Mouse (Mus musculus) adrenal gland (tissue): ENCODE data around the gene Foxe3.

ENCODE experiments used
- intact Hi-C: fragments of 180-260 bp; cut with DNase I; formaldehyde crosslinking; loops from one replicate; pipeline ENCODE4 v1.15.1; 2025

The Foxe3 gene

DNA sequence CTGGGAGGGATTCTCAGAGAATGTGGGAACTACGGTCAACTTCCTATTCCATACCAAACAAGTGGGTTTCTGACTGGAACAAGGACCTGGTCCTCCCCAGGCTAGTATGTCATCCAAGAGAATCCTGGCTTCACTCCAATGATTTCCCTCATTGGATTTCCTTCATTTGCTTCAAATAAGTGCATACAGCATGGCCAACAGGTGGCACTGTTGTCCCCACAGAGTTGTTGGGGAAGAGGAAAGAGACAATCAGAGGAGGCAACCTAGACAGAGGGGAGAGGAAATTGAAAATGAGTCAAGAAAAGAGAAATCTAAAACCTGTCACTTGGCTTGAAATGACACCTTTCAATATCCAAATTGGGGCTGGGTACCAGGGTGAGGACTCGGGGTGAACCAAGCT is 8.7 kb downstream of the Foxe3 start:
- intact Hi-C loops: loop anchor here (2.0 kb wide), 1 partner anchor 30 kb away; no protein-coding TSS in a partner anchor

DNA sequence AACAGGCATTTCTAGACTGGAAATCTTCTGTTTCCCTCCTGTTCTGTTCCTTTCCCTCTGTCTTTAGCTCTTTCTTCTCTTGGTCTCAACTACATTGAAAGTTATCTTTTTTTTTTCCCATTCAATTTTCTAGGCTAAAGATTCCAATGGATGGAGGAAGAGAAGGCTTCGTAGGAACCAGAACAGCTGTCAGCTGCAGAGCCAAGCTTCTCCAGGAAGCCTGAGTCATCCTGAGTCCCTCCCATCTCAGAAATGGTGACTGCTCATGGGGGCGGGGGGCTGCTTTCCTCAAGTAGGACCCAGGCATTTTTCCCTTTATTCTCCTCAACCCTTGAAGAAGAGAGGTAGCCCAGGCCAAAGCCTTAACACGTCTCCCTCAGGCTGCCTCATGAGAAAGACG is 9.8 kb downstream of the Foxe3 start:
- intact Hi-C loops: loop anchor here (2.0 kb wide), 1 partner anchor 31 kb away; no protein-coding TSS in a partner anchor

DNA sequence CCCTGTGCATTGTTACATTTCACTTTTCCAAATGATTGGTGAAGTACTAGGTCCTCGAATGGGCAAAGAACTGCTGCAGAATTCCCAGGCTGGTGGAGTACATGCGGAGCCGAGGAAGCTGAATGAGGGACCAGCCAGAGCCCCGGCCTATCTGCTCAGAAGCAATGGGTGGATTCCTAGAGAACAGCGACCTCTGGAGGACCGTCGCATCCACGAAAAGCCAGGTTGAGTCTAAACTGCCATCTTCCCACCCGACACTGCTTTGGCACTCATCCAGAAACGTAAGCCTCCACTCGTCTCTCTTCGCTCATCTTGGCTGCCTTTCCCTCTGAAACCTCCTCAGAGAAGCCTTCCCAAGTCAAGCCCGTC is 12.2 kb downstream of the Foxe3 start:
- intact Hi-C loops: loop anchor here (5.0 kb wide), 2 partner anchors 246 to 266 kb away; no protein-coding TSS in a partner anchor

DNA sequence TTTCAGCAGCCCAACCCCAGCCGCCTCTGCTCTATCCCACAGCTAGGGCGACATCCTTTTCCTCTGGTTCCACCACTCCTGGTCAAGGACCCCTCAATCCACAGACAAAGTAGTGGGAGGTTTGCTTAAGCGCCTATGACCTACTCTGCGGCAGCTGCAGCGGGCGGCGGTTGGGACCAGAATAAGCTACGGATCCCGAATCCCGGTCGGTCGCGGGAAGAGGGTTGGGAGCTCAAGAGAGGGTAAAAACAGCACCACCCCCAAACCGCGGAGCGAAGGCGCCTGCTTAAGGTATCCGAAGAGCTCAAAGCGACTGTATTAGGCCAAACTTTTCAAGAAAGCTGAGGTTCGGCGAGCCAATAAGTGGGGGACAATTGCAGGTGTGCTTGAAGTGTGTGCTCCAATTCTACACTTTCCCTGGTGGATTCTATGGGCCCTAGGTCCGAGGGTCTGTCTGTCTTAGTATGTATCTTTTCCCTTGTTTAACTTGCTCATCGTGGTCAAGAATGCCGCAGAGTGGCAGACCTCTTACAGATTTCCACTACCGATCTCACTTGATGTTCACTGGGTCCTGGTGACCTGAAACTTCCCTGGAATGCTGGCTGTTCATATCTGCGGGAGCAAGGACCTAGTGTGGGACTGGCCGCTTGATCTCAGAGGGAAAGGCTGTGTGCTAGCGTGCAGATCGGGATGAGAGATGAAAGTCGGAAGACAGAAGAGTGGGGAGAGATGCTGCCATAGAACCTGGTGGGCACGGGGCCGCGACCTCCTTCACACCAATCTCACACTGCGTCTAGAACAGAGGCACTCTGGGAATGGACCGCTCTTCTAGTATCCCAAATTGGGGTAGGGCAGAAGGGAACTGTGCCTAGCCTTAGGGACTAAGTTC is 12.9 kb downstream of the Foxe3 start:
- intact Hi-C loops: loop anchor here (5.0 kb wide), 2 partner anchors 246 to 266 kb away; no protein-coding TSS in a partner anchor

DNA sequence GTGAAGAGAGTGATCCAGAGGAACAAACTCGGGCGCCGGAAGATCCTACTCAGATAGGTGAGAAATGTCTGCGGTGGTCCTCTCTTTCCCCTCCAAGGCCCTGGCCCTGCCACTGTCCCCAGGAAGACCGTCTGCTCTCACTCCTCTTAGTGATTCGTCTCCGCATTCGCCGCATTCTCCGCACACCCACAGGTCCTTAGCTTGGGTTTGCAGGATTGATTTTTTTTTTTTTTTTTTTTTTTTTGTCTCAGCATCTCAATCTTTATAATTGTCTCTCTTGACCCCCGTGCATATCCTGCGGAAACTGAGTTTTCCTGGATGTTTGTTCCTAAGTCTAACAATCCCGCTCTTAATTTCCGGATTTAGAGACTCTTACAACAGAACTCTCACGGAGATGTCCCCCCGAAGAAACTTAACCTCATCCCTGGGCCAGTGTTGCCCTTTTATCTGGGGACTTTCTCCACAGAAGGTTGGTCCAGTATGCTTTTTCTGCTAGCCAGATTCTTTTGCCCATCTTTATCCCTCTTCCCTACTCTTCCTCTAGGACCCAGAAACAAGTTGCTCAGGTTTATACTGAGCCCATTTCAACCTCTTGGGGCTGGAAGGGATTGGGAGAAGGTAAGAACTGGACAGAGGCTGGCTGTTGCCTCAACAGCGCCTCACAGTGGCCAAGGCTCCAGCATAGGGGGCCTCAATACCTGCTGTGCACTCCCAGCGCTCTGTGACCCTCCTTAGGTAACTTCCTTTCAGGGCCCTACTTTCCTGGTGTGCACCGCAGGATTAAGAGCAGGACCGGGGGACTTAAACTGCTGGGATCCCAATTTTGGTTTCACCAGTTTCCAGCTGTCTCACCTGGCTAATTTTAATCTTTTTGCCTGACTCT is 16.0 kb downstream of the Foxe3 start:
- intact Hi-C loops: loop anchor here (5.0 kb wide), 2 partner anchors 243 to 263 kb away; no protein-coding TSS in a partner anchor

DNA sequence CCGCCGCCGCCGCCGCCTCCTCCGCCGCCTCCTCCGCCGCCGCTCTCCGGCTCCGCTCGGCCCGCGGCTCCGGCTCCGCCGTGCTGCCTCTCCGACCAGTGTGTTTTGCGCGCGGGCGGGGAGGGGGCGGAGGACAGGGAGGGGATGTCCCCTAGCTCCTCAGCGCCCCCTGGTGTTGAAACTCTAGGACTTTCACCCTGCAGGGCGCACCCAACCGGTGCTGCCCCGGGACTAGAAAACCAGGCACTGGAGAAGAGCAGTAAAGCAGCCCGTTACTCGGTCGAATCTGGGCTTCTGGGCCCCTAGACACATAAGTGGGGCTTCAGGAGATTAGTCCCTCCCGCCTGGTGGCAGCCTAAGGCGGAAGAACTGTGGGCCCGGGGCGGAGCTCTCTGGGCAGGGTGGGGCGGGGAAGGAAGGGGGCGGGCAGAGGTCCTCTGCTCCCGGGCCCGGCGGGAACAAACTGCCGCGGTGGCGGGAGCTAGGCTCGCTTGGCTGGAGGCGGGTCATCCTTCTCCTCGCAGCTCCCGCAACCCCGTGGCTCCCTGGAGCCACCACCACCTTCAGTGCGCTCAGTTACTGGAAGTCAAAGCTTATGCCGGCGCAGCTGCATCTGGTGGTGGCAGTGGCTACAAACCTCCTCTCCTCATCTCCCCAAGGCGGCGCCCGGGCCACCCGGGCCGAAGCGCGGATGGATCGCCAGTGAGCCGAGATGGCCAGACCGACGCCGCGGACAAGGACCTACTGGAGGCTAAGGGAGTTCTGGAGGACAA is 16.8 kb downstream of the Foxe3 start, which contains the start of gene Foxd2:
TSS of gene Foxd2 (minus strand) at position 45 of the 773 bp plus-strand sequence.
- intact Hi-C loops: no loop called here

DNA sequence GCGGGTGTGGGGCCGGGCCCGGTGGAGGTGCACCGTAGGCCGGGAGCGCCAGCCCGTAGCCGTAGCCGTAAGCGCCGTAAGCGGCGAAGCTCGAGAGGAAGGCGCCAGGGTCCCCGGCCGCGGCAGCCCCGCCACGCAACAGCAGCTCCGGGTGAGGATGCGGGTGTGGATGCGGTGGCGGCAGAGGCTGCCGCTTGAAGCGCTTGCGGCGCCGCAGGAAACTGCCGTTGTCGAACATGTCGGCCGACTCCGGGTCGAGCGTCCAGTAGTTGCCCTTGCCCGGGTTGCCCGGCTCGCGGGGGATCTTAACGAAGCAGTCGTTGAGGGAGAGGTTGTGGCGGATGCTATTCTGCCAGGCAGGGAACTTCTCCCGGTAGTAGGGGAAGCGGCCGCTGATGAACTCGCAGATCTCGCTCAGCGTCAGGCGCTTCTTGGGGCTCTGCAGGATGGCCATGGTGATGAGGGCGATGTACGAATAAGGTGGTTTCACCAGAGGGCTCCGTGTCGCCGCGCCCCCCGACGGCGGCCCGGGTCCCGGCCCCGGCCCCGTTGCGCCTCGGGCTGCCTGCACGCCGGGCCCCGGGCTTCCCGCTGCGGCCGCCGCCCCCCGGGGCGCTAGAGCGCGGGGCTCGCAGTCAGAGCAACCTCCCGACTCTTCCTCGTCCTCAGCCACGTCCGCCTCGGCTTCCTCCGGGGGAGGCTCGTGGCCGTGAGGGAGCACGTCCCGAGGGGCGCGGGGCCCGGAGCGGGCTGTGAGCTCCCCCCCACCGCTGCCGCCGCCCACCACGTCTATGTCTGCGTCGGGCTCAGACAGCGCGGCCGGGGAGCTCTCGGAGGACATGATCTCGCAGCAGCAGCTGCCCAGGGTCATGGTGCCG is 17.6 kb downstream of the Foxe3 start:
- intact Hi-C loops: no loop called here

DNA sequence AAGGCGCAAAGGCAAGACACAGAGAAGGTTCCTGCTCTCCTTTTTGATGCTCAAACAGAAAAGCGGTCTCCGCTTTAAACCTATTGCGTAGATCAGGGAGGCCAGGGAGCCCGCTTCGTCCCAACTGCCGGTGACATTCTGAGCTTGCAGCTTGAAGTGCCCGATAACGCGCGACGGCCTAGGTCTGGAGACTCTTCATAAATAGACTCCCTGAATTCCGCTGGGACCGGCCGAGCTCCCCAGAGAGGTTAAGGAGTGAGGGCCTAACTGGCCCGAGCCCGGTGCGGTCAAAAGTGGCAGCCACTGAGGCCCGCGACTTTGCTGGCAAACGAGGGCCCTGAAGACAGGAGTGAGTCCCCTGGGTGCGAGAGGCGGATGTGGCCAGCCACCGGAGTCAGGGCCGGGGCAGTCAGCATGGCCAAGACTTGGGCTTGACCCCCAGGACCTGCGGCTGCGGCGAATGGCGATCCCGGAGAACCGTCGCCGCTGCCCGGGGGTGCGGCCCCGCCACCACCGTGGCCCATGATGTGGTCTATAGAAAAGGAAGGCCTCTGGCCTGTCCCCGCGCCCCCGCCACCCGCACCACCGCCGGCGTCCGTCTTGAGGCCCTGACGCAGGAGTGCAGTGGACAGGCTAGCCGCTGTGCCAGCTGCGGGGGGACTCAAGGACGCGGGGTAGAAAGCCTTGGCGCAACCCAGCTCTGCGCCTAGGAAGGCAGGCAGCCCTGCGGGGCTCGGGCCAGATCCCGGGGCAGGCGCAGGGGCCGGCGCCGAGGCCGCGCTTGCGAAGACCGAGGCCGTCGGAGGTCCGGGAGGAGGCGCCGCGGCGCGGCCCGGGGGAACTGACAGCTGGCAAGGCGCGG is 18.5 kb downstream of the Foxe3 start:
- intact Hi-C loops: no loop called here

DNA sequence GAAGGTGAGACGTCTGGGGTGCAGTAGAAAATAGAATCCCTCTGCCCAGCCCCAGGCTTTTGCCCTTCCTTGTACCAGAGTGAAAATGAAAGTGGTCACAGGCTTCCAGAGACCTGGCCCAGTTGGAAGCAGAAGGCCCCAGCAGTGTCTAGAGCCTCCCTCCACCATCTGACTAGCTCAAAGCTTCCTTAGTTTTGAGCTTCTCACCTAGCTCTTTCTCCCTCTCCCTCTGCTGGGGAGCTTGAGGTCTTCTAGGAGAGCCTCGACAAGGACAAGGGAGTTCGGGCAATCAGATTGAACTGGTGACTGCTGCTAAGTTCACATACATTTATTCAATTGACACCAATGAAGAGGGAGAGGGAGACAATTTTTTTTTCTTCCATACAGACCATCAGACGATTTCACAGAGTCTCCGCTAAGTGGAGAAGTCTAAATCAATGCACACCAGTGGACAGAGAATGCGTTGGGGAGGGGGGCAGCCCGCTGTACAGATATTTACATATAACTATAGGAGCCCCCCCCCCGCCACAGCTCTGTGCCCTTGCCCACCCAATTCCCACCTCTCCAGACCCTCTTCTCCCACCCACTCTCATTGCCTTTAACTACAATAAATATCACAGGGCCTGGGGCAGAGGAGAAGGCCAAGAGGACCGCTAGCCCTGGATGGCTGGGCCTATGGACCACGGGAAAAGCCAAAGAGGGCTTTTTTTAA is 19.7 kb downstream of the Foxe3 start:
- intact Hi-C loops: no loop called here

DNA sequence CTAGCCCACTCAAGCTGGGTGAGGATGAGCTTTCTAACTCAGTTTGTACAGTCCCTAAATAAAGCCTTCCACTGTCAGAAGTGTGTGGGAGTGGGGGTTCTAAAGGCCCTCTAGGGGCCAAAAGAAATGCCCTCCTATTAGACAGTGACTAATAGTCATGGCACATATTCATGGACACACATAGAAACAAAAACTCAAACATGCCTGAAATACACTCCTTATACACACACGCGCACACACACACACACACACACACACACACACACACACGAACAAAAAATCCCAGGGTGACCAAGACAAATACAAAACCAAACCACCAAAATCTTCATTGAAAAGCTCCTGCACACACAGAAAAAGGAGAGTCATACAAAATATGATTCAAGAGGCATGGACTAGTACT is 20.3 kb downstream of the Foxe3 start:
- intact Hi-C loops: no loop called here

DNA sequence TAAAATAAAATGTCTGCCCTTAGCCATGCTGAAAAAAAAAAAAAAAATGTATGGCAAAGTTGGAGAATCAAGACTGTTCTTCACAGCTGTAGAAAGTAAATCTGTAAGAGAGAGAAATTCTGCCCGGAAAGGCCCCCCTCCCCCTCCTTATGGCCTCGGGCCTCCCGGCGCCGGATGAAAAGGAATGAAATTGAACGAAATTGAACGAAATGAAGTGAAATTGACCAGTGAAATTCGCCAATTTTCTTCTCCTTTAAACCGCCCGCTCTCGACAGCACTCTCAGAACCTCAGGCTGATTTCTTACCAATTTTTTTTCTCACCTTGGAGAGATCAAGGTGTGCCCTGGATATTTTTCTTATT is 22.4 kb downstream of the Foxe3 start:
- intact Hi-C loops: no loop called here

DNA sequence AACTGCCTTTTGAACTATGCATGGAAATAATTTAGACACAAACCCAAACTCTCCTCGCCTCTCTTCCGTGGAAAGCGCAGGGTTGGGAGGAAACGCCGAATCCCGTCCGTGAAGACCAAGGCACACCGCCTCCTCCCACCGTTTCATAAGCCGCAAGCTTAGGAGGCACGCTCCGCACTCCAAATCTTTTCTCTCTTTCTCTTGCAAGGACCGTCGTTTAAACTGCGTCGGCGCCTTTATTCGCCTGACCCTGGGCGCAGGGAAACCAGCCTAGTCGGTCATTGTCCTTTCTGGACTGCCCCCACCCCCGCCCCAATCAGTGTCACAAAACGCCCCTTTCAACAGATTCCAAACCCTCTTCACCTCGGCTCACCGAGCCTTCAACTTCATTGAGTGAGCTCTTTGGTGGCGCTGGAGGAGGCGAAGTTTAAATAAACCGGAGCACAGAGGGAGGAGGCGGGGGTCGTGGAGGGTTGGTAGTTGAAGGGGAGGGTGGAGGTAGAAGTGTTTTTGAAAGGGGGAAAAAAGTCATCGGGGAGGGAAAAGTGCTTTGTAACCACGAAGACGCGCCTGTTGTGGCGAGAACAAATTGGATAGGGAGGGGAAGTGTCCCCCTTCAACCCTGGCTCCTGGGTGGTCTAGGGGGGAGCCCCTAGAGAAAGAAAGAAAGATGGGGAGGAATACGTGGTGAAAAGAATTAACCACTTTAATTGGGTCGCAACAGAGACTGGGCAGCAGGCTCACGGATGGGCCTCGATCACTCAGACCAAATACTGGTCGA is 23.0 kb downstream of the Foxe3 start:
- intact Hi-C loops: no loop called here

DNA sequence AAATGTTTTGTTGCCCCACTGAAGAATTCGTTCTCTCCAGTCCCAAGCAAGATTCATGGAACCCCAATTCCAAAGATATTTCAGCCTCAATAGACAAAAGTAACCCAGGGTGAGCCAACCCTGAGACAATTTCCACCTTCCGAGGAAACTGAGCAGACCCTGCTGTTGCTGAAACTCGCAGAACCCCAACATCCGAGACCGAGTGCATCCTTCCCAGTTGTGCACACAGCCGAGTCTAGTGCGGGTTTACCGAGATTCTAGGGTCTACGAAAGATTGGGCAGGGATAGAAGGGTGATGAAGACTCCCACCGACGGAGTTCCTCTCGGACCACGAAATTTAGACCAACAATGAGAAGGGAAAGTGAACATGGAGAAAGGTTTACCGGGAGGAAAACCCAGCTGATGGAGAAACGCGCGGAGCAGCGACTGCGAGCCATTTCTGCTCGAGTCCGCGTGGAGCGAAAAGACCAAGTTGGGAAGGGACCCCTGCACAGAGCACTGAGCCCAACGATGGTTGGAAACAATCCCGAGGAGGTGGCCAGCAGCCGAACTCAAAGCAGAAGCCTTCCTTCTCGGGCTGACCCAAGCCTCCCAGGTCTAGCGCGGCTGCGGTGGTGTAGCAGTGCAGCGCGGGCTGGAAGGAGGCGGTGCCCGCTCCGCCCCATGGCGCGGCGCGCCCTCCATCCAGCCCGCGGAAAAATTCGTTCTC is 24.0 kb downstream of the Foxe3 start:
- intact Hi-C loops: no loop called here

DNA sequence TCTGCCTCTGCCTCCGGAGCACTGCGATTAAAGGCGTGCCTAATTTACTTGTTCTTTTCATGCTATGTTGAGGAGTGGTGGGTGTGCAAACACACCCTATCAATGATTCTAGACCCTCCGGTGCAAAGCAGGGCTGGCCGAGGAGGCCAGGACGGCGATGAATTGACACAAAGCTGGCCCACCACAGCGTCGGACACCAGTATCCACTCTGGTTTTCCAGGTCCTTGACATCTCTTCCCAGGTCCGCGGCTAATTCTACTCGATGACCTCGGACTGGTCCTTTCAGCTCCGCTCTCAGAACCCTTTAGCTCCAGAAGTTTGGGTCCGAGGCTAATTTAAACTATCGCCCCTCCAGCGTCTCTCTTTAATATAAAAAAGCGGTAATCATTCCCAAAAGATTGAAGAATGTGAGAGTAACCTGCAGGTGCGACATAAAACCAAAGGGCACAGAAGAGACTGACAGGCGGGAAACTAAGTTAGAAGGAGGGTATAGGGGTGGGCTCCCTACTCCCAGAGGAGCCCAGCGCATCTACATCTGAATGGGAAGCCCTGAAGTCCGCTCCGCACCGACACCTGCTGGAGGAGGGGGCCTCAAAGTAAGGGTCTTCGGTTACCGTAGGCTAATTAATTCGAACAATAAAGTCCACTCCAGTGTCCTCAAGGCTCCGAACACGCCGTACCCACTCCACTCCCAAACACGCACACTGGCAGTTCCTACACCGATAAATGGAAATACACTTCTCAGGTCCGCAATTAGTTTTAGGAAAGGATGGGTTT is 24.8 kb downstream of the Foxe3 start:
- intact Hi-C loops: no loop called here

DNA sequence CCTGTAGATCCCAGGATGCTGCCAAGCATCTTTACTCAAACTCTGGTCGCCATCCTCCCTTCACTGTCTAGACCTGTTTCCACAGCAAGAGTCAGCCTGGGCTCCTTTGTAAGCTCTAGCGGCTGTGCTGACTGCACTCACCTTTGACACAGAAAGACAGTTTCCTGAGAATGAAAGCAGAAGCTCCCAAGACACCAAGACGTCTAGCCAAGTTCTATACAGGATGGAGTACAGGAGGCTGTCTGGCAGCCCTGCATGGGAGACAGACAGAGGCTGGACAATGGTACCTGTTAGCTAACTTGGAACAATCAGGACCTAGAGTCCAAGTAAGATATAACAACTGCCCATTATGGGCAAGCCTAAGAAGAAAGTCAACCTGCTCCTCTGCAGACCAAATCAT is 25.9 kb downstream of the Foxe3 start:
- intact Hi-C loops: no loop called here

DNA sequence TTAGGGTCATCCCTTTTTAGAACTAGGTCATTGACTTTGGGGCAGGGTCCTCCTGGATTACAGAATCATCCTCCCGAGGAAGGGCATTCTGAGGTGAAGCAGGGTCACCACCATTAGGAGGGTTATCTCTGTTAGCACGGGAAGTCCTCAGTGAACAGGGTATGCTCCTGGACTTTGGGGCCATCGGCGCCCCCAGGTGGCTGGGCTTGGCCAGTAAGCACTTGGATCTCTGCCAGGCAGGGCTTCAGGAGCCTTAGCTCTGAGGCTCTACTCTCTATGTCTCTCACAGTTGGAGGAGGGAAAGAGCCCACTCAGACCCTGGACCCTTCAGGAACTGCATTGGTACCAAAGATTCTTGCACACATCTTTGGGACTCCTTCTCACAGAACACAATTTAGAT is 28.0 kb downstream of the Foxe3 start:
- intact Hi-C loops: no loop called here
